Mouse (Mus musculus) kidney, adult 9 months (tissue): ENCODE data around the gene Hmgcs1.
A peak's percentile ranks its signal among the peaks of the same experiment; 100 is the strongest.
"Not testable (repeated sequence)": the region's sequence is repeated elsewhere in the genome, so short reads cannot be mapped to it uniquely, and the experiment has no call there.

Experiments used
- DNase-seq: peaks from one replicate; pipeline ENCODE4 v3.0.0; 2022

Hmgcs1 gene

DNA sequence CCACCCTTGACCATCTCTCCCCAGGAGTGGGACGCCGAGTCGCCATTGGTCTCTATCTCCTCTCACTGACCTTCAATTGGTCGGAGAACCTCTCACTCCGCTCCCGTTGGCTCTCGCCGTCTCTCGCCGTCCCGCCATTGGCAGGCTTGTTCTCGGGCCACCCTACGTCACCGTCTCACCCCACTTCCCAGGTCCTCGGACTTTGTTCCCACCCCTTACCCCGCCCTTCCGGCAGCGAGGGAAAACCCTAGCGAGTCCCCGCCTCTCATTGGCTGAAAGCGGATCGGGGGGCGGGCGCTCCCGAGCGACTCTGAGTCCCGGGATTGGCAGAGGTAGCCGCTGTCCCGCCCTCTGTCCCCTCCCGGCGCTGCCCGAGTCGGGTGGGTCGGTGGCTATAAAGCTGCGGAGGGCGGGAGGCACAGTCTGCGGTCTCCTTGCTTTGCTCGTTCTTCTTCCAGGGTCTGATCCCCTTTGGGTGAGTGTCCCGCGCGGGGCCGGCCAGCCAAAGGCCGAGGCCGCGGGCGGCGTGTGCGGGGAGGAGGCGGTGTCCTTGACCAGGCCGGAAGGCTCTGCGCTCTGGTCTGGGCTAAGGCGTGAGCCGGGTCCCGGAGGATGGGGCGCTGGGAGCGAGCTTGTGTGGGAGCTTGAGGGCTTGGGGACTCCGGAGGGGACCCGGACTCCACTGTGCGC, at the start of gene Hmgcs1:
Gene Hmgcs1 (plus strand): TSS at position 341 of the 690 bp plus-strand sequence.
- peak; percentile 99 for DNase-seq

DNA sequence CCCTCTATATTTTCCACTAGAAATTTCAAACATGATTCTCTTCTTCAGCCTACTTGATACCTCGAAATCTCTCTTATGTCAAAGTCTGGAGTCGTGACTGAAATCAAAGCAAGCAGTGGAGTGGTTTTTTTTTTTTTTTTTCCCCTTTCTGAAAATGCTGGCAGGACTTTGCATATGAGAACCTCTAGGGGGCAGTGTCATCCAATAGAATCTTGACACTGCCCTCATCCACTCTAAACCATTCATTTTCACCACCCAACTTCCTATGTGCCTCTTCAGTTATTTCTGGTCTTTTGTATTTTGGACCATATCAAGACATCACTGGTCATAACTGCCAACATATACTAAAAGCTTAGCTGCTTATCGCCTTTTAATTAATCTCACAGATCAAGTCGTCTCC, 49.7 kb upstream of the Hmgcs1 start:
- peak; percentile 51 for DNase-seq

DNA sequence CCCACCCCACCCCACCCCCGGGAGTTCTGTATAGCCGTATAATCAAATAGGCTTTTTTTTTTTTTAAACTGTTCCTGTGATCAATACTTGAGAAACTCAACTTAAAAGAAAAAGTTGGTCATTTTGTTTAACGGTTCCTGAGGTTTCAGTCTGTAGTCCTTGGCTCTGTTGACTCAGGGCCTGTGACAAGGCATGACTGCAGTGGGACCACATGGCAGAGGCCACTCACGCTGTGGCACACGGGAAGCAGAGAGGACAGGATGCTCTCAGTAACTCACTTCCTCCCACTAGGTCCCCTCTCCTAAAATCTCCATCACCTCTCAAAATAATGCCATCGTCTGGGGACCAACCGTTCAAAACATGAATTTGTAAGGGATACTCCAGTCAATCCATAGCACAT, 49.0 kb upstream of the Hmgcs1 start:
- no peak for DNase-seq

DNA sequence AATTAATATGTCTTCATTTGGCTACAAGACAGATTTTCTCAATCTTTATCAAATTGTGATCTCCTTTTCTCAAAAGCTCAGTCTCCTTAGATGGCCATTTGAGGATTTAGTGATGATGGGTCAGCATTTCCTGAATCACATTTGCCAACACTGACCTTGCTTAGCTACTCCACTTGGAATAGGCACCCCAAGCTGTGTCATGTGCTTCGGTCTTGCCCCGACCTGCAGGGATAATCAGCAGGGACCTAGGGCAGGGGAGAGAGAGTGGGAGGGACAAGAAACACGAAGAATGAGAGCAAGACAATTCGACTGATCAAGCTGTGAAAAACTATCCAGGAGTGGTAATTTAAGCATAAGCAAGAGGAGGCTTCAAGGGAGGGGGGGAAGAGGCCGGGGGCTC, 45.4 kb upstream of the Hmgcs1 start:
- no peak for DNase-seq

DNA sequence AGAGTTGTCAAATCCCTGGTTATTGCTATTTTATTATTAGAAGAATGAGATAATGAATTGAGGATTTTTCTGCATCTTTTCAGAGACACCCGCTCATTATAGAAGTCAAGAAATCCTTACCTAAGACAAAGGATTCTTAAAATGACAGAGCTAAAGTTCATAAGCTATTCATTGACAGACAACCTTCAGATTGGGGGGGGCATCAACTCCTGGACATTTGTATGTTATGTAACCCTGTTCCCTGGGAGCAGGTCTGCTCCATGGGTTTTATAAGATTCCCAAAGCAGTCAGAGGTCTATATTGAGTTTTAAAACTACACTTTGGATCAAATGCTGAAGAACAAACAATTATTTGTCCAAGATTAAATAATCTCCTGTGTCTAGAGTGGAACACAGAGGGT, 43.7 kb upstream of the Hmgcs1 start:
- peak; percentile 71 for DNase-seq

DNA sequence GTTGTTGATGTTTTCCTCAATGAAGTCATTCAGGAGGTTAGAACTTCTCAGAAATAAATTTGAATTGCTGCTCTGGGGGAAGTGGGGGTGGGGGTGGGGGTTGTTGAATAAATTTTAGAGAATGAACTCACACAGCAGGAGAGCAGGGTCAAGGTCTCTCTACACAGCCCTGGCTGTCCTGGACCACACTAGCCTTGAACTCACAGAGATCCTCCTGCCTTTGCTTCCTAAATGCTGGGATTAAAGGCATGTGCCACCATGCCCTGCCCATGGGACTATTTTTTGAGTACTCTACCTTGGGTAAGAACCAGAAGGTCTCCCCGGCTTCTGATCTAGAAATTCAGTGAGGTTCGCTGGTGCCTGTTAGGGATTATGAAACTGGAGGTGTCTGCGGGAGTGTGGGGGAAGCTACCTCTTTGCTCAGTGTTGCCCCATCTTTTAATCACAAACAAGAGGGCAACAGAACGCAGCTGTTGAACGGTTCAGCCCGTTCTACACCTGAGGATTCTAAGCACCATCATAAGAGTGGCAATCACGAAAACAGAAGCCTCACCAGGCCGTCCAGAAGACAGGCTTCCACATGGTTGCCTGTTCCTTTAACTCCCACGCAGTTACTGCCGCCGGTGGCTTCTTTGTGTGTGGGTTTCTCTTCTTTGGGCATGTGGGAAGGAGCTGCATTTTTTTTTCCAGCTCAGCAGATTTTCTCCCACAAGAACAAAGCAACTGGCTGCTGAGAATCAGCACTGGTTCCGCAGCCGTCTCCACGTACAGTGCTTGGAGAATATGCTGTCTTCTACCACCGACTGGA, 41.1 kb upstream of the Hmgcs1 start:
- DNase-seq = no peak

DNA sequence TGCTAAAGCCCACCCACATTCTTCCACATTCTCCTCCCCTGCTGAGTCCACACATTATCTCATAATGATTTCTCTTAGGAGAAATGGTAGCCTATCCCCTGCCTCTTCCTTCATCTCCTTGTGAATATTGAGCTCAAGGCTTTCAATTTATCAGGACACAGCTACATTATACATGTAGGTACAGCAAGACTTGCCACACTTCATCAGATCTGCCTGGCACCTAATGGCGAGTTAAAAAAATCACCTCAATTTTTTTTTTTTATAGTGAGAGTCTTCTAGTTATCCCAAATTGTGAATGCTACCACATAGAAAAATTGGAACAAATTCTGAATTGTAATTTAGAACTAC, 40.5 kb upstream of the Hmgcs1 start:
- no peak for DNase-seq

DNA sequence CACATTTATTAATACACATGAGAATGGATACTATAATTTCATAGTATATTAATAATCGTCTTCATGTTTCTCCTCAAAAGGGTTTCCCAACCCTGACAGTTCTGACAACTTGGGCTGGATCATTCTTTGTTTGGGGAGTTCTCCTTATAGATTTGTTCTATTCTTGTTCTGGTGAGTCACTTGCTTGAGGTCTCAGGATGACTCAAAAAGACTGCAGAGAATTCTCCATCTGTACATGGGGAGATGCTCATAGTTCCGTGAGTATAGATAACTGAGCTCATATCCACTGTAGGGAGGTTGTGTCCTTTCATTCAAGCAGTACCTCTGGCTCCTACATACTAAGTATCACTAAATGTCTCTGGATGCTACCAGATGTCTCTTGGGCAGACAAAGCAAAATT, 35.4 kb upstream of the Hmgcs1 start:
- DNase-seq = no peak

DNA sequence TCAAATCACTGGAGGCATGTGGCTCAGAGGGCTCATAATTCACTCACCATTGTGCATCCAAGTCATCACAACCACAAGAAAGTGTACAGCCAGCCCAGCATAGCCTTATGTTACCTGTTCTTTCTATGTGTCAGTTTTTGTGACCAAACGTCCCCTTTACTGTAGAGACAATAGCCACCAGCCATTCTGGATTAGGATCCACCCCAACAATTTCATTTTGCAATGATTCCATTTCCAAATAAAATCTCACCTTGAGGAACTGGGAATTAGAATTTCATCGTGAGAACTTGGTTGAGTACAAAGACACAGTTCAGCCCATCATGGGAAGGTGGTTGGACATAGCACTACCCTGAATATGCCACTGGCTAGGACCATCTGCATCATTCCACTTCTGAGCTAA, 33.9 kb upstream of the Hmgcs1 start:
- no peak for DNase-seq

DNA sequence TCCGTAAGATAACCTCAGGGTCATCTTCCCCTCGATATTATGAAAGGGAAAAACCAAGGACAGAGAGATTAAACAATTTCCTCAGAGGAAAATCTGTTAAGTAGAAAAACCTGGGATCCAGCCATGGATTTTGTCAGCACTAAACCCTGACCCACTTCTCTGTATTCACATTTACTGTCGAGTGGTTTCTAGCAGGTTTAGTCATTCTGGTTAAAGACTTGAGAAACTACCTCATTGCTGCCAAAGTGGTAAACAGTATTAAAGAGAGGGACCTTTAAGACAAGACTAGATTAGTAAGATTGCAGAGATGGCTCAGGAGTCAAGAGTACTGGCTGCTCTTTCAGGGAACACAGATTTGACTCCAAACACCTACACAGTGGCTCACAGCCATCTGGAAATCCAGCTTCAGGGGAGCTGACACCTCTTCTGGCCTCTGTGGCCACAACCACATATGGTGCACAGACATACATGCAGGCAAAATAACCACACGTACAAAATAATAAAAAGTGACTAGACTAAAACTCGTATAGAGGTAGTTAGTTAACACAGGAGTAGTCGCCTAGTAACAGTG, 33.2 kb upstream of the Hmgcs1 start:
- DNase-seq = no peak

DNA sequence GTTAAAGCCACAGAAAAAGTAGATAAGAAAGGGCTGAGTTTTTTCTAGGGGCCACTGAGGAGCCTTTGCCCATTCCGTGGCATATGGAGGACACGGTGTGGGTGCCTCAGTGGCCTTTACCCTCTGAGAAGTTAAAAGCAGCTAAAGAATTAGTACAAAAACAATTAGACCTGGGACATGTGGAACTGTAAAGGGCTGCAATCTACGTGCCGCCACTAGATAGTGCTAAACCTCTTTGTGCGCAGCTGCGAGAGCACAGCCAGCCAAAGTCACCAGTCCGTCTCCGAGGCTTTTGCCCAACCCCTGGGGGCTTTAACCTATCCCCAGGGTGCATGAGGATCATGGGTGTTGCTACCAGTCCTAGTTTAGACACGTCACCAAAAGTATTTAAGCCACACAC, 28.8 kb upstream of the Hmgcs1 start:
- peak; percentile 69 for DNase-seq

DNA sequence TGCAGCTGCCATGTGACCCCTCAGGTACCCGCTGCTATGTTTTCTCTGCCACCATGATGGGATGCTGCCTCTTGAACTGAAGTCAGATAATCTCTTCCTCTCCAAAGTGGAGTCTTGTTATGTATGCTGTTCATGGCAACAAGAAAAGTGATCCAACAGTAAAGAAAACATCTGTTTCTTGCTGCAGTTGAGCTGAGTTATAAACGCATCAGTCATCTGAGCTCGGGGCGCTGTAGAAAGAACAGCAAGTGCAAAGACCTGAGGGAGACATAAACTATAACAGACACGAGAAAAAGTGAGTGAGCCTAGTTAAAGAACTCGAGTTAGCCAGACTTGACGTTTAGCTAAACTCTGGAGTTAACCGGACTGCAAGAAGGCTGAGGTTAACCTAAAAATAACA, 11.4 kb upstream of the Hmgcs1 start:
- DNase-seq = no peak

DNA sequence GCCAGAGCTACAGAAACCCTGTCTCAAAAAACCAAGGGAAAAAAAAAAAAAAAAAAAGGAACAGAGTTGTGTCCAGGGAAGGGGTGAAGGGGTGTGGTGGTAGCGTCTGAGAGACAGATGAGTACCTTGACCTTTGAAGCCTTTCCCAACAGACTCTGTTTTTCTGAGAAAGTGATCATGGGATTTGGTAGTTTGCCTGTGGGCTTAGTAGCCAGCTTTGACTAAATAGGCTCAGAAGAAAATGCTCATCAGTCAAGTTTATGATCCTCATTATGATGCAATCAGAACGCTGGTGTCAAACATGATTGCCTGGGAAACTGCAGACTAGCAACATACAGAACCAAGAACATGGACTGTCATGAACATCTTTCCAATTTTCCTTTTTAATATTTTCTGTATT, 10.5 kb upstream of the Hmgcs1 start:
- no peak for DNase-seq

DNA sequence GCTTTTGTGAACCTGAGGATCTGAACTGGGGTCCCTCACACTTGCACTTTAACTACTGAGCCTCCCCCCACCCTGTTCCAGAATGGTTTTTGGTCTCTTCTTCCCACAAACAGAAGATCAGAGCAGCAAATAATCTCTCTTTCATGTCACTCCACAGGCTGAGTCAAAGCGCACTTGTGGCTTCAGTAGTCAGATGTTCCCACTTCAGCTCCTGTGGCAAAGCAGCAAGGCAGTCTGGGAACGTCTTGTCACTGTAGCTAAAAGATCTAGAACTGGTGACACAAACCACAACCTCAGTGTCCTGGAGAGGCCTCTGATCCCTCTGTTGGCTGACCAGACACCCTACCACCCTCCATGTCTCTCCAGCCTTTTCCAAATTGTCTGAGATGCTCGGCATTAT, 9.0 kb upstream of the Hmgcs1 start:
- no peak for DNase-seq

DNA sequence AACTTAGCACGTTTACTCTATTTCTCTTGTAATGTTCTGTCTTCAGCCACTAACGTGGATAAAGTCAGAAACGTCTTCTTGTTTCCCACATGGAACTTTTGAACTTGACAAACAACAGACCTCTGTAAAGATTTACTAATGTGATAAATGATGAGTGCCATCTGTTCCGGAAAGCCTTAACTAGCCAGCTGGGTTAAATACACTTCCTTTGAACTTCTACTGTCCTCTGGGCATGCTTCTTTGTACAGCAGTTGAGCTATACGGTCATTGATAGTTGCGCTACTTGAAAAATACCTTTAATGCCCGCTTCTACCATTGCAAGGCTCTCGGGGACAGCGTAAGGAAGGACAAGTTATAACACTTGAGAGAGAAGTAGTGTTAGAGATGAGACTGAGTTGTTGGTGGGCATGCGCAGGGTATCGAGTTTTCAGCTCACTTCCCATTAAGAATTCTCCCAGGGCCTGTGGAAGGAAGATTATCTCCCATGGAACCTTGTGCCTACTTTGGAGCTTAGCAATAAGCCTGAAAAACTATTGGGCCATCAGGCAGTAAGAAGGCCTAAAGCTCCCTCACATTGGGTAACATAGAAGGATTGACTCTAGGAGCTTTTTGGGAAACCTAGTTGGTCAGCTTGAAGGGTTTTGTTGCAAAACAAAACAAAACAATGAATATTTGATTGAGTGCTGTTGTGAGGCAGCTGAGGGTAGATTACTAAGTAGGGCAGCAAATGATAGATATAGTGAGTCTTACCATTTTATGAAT, 5.6 kb upstream of the Hmgcs1 start:
- DNase-seq = no peak

DNA sequence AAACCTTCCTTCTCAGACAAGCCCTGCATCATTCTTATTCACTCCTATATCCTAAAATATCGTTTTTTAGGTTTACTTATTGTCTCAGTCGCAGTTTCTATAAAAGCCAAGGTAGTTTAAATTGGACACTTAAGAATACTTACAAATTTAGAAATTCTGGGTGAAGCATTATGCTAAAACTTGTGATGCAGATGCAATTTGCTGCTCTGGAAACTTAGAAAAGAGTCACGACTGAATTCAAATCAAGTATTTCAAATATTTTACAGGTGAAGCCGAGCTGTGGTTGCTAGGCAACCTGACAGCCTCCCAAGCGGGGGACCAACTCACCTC, 505 bp upstream of the Hmgcs1 start:
- no peak for DNase-seq

DNA sequence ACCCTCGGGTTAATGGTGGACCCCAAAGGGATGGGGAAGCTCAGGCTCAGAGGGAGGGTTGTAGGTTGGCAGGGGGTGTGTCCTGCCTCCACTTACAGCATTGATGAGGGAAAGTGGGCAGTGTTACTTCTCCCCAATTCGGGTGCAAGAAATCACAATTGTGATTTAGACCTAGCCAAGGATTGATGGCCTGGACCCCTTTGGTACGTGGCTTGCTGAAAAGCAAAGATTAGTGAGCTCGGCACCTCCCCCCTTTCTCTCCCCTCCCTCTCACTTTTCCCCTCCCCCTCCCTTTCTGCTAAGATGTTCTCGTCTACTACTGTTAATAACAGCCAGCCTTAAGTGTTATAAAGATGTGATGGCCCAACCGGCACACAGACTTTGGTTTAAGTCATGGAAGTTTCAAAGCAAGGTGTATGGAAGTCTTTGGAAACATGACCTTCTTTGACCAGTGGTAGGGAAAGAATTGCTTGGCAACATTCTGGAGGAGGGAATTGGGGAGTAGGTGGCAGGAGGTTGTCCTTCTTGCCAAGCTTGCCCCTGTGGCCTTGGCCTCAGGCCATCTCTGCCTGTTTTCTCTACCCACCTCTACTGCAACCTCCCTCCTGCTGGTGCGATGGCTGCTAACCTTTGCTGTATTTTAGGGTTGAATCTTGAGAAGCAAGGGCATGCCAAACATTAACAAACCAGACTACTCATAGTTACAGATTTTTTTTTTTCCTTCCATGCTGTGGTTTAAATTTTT, 869 bp downstream of the Hmgcs1 start:
- DNase-seq = peak; percentile 93

DNA sequence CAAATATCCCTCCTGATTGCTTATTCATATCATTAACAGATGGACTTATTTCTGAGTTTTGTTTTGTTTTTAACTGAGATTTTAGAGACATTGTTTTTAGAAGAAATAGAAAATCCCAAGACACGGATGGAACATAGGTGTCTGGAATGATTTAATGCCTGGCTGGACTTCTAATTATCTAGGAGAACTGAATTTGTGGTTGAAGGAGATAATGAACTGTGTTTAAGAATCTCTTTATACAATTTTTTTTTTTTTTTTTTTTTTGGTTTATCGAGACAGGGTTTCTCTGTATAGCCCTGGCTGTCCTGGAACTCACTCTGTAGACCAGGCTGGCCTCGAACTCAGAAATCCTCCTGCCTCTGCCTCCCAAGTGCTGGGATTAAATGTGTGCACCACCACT, 1.8 kb downstream of the Hmgcs1 start:
- DNase-seq = not testable (repeated sequence)

DNA sequence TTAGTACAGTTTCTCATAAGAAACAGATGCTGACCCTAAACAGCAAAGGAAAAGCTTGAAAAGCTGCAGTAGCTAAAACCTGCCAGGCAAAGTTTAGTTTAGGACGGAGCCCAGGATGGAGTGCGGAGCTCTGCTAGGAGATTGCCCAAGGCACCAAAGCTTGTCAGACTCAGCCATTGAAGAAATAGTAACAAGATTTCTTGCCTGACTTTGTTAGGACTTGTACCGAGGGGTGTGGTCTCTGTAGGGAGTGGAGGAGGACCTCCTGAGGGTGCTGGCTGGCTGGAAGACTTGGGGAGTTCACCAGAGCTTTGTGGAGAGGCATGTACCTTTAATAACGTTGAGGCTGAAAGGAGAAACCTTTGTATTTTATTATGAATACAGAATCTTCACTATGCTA, 5.5 kb downstream of the Hmgcs1 start:
- DNase-seq = no peak

DNA sequence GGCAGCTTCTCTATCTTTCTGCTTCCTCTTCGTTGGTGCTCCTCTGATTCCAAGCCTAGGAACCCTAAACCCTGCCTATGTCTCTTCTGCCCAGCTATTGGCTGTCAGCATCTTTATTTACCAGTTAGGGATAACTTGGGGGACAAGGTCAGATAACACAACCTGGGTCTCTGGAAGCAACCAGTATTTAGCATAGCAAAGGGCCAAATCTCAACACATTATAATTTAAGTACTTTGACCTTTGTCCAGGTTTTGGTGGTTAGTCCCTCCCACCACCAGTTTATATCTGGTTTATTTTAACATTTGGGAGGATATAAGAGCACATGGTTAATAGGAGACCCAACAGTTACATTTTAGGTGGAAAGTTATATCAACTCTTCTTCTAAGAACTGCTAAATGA, 6.3 kb downstream of the Hmgcs1 start:
- peak; percentile 74 for DNase-seq

DNA sequence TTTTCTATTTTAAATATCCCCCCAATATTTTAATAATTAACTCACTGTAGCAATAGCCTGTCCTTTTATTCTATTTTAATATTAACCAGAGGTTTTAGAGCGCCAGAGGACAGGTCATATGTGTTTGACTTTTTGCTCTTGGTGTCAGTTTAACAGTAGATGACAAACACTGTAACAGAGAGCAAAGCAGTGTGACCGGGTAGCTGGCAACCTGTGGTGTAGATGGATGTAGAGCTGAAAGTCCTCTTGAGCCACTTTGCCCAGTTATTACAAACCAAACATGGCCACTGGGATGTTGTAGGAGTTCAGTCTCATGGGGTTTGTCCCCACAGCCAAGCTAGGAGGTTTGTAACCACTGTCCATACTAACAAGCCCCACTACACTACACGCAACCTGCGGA, 8.3 kb downstream of the Hmgcs1 start:
- peak; percentile 85 for DNase-seq

DNA sequence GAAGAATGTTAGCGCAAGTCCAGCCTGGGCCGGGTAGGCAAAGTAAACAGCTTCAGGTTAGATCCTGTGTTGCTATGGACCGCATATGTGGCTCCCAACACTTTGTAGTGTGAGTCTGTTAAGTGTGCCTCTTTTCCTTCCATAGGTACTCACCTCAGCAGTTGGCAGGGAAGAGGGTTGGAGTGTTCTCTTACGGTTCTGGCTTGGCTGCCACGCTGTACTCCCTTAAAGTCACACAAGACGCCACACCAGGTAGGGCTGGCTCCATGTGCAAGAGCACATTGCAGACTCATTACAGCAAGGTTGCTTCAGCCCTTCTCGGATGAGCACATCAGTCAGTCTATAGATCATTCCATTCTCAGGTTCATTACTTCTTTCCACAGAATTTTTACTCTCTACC, 14.1 kb downstream of the Hmgcs1 start:
- no peak for DNase-seq

DNA sequence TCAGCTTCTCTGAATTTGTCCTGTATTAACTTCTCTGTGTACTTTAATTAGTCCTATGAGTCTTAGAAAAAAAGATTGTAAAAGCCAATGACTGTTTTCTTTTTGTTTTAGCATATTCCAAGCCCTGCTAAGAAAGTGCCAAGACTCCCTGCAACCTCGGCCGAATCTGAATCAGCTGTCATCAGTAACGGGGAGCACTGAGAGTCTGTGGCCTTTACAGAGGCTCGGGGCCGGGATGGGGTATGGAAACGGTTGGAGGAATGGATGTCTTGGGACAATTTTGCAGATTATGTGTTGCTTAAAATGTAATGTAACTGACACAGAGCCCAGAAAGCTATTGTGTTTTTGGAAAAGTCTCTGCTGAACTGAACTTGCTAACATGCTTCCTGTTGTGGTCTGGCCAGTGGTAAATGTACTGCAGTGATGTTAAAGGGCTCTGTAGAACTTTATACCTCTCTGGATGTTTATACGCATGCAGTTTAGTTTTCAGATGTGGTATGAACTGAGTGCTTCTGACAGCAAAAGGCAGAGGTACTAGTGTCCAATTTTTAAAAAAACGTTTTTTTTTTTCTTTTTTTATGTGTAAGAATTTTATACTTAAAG, 16.2 kb downstream of the Hmgcs1 start:
- not testable (repeated sequence) for DNase-seq
